Mouse (Mus musculus): ENCODE measurements around the gene Serping1.

DNA sequence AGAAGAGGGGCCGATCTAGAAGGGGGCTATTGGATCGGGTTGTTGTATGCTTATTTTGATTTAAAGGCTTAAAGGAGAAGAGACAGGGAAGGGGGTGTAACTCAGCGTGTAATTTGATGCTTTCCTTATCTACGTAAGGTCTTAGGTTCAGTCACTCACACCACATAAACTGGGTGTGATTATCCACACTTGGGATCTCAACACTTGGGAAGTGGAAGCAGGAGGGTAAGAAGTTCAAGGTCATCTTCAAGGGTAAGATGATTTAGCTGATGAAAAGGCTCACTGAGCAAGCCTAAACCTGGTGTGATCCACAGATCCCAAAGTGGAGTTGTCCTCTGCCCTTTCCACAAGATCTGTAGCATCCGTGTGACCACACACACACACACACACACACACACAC is 31.3 kb upstream of the Serping1 start:
- no peak for TF ChIP-seq ZNF384 (IDR thresholded peaks at IDR 0.05; ENCODE audit: low read depth, low read length)
- no peak for TF ChIP-seq POLR2A (IDR thresholded peaks at IDR 0.05; ENCODE audit: low read depth, low read length)
- TF ChIP-seq EP300 (IDR thresholded peaks at IDR 0.05; ENCODE audit: low read length) = no peak
- TF ChIP-seq CTCF (conservative IDR thresholded peaks at IDR 0.05 in 1 of 2, IDR thresholded peaks at IDR 0.05 in 1 of 2; ENCODE audit: low read depth in 2 of 2, low read length in 2 of 2) = no peak
- no peak for TF ChIP-seq TBP (conservative IDR thresholded peaks at IDR 0.05; ENCODE audit: low read depth, low read length)
- no peak for TF ChIP-seq KAT2A (IDR thresholded peaks at IDR 0.05; ENCODE audit: insufficient replicate concordance, low read length)
- no peak for TF ChIP-seq ETS1 (conservative IDR thresholded peaks at IDR 0.05; ENCODE audit: low read depth, low read length)
- no peak for TF ChIP-seq NELFE (IDR thresholded peaks at IDR 0.05; ENCODE audit: low read depth, low read length)
- no peak for TF ChIP-seq RCOR1 (conservative IDR thresholded peaks at IDR 0.05; ENCODE audit: low read depth, low read length)
- TF ChIP-seq GABPA (IDR thresholded peaks at IDR 0.05; ENCODE audit: insufficient replicate concordance, low read depth, low read length) = no peak
- TF ChIP-seq JUND (conservative IDR thresholded peaks at IDR 0.05; ENCODE audit: low read depth, low read length) = no peak
- TF ChIP-seq RAD21 (IDR thresholded peaks at IDR 0.05; ENCODE audit: low read depth, low read length) = no peak

Measured in CH12.LX (cell line).